Mouse (Mus musculus) kidney, adult 9 months (tissue): ENCODE results near the gene Sept11.

ENCODE experiments used
- DNase-seq: peaks from one replicate; pipeline ENCODE4 v3.0.0; 2022

Gene Sept11

DNA sequence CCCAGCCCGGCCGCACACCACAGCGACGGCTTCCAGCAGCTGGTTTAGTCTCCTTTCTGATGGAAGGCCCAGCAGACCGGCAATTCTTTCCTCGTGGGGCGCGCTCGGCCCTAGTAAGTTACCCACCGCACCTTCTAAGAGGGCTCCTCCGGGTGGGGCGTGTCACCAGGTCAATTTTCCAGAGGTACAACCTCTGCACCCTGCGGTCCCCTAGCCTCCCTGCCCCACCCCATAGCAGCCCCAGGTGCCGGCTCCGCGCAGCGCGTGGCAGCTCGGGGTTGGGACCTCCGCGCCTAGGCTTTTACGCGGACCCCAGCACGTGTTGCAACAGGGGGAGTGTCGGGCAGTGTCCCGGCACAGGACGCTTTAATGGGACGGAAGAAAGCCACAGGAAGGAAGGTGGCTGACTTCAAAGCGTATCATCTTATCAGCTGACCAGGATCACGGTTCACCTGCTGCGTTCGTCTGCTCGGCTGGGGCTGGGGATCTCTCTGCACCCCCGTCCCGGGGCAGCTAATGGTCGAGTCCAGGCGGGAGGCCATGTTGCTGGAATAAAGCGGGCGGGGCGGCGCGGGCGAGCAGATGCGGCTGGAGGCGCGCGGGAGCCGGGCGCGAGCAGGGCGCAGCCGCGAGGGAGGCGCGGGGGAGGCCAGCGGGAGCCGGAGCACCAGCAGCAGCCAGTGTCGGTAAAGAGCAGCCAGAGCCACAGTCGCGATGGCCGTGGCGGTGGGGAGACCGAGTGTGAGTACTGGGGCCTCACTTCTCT is at the start of gene Sept11:
Sept11 (plus strand) TSS at position 581 of the 766 bp plus-strand sequence.
- peak; percentile 94 for DNase-seq

DNA sequence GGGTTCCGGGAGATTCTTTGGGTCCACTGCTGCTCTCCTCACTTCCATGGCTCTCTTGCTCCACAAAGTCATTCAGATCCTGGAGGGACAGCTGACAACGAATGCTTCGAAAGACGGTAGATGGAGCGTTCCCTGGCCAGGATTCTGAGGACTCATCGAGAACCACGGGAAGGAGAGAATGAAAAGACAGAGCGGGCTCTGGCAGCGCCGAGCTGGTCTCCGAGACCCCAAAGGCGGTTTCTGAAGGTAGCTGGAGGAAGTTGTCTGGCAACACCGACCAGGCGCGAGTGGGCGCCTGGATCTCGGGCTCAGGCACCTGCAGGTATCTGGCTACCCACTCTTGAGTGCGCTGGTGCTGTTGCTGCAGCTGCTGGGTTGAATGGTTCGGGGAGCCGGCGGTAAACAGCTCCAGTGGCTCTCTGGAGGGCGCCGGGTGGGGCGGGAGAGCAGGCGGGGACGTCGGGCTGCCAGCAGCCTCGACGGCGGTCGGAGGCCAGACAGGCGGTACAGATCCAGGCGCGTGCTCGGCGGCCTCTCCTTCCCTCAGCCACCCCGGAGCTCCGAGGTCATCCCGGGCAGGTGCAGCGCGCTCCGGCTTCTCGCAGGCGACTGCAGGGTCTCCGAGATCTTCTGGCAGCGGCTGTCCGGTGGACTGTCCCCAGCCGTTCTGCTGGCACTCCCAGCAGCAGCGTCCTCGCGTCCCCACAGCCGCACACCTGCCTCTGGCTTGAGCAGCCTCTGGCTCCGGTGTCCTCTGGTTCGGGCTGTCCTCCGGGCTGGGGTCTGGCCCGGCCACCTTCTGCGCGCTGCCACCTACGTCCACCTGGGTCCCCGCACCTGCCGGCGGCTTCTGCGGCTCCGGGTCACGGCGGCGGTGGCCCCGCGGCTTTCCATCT is 49.3 kb upstream of the Sept11 start:
- DNase-seq: peak; percentile 43

DNA sequence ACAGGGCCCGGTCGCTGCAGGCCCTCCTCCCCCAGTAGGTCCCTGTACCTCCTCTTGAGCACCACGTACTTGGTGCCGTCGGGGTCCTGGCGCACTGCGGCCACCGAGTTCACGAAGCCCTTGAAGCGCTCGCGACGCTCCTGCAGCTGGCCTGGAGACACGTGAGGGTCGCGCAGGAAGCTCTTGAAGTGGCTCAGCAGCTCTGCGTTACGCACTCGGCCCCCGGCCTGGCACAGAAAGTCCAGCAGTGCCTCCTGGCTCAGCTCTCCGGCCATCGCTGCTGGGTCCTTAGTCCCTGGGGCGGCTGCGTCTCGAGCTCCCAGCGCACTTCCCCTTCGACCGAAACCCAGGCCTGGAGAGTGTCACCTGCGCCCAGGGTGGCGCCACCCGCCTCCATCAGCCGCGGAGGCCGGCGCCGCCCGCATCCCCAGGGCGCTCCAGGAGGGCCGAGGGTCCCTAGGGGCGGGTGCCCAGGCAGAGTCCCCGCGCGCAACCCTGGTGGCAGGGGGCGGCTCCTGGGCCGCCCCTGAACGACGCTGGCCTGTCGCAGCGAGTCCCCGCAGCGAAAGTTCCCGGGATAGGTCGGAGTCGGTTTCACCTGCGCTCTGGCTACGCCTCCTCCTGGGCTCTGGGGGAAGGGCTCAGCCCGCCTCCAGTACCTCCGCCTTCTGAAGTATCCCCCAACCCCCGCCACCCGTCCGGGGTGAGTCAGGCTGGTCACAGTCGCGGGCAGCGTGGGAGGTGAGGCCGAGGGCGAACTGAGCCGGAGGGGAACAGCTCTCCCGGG is 48.5 kb upstream of the Sept11 start, which contains the start of gene Sowahb:
Sowahb (minus strand) TSS at position 439 of the 787 bp plus-strand sequence.
- peak; percentile 91 for DNase-seq

DNA sequence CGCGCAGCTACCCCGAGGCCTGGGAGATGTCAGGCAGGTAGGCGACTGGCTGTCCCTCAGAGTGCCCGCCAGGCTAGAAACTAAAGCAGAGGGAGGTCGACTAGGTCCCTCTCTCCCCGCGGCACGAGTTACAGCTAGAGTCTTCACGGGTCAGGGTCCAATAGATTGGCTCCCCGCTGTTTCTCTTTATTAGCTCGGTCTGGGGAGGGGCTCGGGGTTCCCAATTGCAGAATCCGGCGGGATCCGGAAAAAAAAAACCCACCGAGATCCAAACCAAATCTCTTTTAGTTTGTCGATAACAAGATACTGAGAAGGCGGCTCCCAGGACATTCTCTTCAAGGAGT is 47.9 kb upstream of the Sept11 start:
- no peak for DNase-seq

DNA sequence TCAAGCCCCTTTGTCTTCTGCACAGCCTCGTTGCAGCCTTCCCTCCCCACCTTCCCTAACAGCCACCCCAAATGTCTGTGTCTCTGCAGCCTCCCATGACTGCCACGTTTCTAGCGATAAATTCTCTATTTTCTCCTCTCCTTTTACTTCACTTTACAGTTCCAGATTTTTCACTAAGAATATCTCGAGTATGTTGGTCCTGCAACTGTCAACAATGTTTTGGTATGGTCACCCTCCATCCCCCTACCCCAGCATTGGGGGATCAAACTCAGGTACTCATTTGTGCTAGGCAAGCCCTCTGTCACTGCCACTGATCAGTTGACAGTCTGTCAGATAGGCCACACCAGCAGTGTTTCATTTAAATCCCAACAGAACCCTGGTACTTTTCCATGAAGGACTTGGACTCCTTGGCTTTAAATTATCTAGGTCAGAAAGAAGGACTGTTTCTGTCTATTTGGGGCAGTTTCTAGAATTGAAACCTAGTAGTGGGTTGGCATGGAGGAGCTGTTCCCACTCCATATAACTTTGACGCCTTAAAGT is 46.9 kb upstream of the Sept11 start:
- no peak for DNase-seq

DNA sequence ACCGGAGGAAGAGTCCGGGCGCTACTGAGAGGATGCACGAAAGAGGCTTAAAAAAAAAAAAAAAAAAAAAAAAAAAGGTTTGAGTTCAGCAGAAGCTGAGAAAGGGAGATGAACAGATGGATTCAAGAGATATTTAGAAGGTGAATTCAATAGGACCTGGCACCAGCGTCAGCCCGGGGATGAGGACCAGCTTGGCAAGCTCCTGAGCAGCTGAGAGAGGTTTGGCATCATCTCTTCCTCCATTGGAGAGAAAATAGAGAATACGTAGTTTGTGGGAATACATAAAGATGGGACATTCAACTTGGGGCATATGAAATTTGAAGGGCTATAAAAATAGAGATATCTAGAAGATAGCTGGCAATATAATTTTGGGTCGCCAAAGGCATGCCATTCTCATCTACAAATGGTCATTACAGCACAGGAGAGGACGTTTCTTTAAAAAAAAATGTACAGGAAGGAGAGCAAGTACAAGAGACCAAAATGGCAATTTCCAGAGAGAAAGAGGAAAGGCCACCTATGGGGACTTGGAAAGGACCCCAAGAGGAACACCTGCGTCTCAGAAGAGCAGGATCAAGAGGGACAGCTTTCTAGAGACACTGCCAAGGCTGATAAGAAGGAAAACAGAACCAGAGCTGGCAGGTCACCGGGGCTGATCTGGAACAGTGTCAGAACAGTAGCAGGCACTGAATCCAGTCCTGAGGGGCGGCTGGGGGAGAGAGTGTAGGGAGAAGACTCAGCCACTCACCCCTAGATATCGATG is 44.6 kb upstream of the Sept11 start:
- no peak for DNase-seq

DNA sequence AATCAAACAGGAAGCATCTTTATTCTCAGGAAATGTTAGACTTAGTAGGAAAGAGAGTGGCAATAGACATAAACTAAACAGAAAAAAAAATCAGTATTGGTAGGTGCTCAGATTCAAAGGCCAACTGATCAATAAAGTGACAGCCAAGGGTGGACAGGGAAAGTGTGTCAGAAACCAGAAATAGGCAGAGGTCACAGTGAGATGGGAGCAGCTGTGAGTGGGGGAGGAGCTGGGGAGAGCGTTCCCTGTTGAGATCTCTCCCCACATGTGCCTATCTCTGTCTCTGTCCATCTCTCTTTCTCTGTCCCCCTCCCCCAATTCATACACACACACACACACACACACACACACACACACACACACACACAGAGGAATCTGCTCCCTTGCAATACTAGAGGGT is 43.3 kb upstream of the Sept11 start:
- DNase-seq: no peak

DNA sequence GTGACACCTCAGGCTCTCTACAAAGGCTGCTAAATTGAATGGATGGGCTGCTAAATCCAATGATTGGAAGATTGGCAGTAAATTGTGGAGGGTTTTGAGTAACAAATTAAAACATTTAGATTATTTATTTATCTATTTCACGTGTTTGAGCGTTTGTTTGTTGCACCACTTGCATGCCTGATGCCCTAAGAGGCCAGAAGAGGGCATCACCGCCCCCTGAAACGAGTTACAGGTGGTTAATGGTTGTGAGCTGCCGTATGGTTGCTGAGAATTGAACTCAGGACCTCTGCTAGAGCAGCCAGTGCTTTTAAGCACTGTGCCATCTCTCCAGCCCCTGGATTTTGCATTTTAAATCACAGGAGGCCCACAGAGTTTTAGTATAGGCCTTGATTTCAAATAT is 42.2 kb upstream of the Sept11 start:
- DNase-seq: no peak

DNA sequence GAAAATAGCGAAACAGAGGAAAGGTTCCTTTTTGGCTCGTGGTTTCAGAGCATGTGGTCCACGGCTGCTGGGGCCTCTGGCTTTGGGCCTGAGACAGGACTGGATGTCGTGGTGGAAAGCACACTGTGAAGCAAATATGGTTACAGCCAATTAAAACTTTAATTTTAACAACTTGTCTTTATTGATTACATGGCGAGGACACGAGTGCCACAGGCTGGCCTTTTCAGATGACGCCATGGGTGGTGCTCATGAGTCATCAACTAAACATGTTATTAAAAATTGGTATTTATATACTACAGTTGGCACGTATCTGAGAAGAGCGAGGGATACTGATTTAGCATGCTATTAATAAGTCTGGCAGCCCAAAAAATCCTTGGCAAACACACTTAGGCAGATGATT is 41.3 kb upstream of the Sept11 start:
- no peak for DNase-seq

DNA sequence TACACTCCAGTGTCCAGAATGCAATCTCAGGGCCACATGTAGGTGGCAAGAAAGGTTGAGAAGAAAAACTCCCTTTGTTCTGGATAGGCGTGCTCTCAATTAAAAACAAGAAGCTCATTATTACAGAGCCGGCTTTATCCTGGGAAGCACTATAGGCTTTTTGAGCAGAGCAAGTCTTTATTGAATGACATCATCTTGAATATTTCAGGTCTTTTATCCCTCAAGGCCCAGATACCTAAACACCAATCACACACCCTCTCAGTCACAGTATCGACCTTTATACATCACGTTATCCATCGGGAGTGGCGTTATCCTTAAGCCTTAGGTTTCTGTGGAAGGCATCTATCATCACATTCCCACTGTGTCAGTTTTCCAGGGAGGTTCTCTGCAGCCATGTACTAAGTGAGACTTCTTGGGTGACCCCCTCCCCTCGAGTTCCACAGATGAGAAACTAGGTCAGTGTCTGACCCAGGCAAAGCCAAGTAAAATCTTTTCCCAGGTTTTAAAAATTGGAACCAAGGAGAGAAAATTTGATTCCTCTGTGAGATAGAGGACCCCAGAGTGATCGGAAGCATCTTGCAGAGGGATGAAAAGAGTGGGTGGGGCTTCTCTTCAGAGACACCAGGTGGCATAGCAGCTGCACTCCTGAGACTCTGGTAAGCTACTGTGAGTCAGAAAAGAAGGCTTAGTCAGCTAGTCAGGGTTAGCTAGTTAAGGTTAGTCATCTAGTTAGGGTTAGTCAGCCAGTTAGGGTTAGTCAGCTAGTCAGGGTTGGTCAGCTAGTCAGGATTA is 39.4 kb upstream of the Sept11 start:
- DNase-seq: no peak

DNA sequence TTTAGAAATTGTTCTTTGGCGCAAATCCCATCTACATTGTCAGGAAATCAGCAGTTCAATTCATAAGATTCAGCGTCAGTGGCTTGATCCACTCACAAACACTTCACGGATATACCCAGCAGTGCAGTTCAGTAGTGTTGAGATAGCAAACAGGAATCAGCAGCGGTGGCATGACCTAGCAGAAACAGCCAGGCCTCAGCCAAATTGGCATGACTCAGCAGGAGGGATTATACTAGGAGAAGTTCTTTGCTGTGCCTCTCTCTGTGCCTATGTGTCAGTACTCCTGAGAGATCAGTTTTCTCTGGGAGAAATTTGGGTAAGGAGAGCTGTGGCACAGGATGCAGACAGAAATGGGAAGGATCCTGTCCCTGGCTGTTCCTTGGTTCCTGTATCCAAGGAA is 32.4 kb upstream of the Sept11 start:
- DNase-seq: no peak

DNA sequence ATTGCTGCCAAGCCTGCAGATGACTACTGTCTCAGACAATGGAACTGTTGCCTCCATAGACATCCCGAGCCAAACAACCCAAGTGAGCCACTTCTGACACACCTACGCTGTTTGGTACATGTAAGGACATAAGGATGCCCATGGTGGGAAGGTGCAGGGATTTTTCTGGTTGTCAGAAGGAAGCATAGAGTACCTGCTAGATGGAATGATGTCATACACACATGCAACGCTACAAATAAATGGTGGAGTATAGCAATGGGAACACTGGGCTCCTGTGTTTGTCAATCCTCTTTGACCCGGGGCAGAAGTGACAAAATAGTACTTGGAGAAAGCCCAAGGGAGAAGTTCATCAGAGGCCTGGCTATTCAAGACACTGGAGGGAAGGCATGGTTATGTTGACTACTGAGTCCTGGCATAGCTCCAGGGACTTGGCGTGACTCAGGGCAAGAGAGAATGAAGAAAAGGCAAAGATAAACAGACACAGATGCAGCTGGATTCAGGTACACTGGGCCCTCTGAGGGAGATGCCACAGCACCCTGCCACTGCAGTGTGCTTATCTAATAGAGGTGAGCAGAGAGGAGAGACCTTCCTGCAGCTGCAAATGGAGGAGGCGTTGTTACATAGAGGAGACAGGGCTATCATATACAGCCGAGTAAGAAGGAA is 15.4 kb upstream of the Sept11 start:
- no peak for DNase-seq

DNA sequence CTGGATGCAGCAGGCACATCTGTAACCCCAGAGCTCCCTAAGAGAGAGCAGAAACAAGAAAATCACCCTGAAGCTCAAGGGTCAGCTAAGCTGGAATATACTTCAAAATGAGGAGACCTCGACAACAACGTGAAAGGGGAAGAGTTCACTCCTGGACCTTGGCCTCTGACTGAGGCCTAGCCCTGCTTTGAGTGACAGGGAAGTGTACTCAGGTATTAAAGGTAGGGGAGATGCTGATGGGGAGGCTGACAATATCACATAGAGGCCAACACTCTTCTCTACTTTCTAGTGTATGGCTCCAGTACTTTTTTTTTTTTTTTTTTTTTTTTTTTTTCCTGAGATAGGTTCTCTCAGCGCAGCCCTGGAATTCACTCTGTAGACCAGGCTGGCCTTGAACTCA is 13.6 kb upstream of the Sept11 start:
- no peak for DNase-seq

DNA sequence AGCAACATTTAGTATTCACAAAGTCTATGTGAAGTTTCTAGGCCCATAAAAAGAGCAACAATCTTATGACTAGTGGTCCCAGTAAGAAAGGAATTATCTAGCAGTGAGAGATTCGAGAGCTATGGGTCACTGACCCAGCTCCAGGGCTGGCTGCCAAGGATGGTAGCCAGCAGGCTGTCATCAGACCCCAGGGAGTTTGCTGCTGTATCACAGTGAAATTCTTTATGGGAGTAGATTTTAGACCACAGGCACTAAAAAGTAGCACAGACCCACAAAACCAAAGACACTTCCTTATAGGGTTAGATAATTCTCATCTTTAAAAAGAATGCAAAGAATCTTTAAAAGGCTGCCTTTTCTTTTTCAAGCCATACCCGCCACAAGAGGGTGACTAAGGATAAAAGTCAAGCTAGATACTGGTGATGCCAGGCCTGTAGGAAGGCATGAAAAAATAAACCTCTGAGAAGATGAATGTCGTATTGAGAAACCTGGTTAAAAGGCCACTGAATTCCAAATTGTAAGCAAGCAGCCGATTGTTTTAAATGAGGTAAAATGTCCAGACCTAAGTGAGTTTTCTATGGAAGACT is 8.1 kb upstream of the Sept11 start:
- DNase-seq: peak; percentile 42

DNA sequence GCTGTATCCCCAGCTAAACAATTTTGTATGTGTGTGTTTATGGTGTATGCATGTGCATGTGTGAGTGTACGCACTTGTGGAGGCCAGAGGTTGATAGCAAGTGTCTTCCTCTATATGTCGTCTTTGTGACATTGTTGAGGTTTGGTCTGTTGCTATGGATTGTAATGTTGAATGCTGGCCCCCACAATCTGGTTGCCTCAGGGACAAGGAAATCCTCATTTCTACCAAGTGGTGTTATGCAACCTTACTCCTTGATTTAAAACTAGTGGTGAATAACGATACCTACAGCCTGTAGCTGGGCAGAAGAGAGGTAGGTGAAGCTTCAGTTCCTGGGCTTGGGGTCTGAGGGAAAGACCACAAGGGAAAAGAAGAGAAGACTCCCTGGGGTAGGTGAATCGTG is 7.3 kb upstream of the Sept11 start:
- no peak for DNase-seq

DNA sequence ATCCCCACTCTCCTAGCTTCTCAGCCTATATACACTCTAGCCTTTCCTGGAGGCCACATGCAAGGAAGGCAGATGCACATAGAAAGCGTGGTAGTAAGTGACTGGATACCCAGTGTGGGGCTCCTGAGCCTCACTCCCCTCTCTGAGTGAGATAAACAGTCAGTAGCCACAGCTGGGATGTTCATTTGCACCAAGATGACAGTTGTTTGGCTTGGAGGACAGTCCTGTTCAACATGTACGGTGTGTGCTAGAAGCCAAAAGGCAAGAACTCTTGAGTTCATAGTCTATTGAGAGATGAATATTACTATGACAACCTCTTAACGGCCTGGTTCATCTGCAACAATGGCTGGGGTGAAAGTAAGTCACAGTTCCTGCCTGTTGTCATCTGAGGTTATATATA is 2.0 kb upstream of the Sept11 start:
- DNase-seq: no peak

DNA sequence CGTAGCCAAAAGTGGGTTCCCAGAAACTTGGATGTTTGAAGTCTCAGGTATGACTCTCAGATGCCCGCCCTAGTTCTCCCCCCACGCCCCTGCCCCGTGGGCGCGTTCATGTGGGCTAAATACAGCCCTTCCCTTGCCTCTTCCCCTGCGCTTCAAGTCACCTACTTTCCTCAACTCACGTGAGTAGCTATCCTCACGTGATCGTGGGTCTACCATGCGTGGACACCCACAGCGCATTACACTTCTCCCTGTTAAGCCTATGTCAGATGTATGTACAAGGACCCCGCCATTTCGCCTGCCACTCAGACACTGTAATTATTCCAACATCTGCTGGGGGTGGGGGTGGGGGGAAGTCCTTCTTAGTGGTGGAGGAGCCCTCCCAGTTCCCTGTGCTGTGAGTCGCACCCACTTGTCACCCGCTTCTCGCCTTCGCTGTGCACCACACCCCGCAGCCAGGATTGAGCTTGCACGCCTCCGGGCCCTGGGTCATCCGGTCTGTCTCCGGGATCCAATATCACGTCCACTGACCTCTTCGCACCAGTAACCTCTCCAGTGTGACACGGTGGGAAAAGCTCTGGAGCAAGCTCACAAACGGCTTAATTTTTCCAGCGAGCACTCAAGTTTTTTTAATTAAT is 973 bp upstream of the Sept11 start:
- peak; percentile 48 for DNase-seq

DNA sequence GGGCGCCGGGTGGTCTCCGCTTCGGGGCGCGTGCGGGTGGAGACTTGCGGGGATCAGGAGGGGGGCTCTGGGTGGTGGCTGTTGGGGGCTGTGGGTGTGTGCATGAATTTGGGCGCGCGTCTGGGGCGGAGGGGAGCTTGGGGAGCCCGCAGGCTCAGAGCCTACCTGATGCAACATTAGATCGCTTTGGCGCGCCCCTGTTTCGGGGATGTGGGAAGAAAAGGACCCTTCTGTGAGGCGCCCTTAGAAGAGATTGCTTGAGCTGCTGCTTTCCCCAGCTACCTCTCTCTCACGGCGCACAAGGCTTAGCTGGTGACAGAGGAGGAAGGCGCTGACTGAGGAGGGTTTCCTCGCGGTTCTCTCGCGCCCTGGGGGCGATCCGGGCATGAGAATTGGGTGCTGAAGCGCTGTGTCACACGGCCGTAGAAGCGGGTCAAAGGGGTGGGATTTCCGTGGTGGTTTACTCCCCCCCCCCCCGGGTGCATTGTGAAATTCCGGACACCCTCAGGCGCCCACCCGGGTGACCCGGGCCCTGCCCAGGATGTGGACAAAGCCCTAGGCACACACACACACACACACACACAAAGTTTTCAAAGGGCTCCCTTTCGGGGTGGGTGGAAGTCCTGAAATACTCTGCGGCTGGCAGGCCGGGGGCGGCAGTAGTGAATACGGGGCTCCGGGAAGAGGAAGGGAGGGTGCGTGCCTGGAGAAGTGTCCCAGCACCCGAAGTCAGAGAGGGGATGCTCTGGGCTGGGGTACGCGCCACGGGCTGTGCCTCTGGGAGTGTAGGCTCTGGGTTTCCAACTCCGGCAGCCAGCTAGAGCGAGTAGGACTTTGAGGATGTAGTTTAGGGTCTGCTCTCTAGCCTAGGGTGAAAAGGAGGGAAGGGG is 646 bp downstream of the Sept11 start:
- DNase-seq: peak; percentile 41

DNA sequence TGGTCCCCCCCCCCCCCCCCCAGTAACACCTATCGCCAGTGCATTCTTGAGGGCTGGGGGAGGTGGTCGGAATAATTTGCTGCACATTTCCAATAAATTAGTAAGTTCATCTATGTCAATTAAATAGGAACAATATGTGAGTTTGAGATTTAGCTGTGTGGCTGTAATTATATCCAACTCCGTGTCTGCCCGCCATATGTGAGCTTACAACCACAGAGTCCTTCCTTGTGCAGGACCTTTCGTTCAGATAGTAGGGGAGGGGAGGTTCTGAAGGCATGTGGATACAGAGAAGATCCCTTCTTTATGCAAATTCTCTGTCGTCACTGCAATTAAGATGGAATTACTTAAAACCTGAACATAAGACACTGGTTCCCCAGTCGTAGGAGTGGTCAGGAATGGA is 2.1 kb downstream of the Sept11 start:
- DNase-seq: no peak
